Mouse (Mus musculus): ENCODE data around the gene Otud3.
"Not testable (repeated sequence)": the region's sequence is repeated elsewhere in the genome, so short reads cannot be mapped to it uniquely, and the experiment has no call there.

Gene Otud3

GRCm38 (mm10) chr4:138913797-138914196, at the start of gene Otud3:
Gene Otud3 (minus strand): TSS chr4:138913945.
- peak; percentile 98 for DNase-seq

- no peak for DNase-seq
Observed at GRCm38 (mm10) chr4:138962719-138963118, 49.0 kb upstream of the Otud3 start.

- peak; percentile 63 for DNase-seq
Observed at GRCm38 (mm10) chr4:138959926-138960325, 46.2 kb upstream of the Otud3 start.

GRCm38 (mm10) chr4:138959120-138959519, 45.4 kb upstream of the Otud3 start:
- no peak for DNase-seq

- DNase-seq: no peak
Observed at GRCm38 (mm10) chr4:138958612-138959011, 44.9 kb upstream of the Otud3 start.

- no peak for DNase-seq
Observed at GRCm38 (mm10) chr4:138948257-138948656, 34.5 kb upstream of the Otud3 start.

- DNase-seq: peak; percentile 82
Observed at GRCm38 (mm10) chr4:138943730-138944129, 30.0 kb upstream of the Otud3 start.

- no peak for DNase-seq
Observed at GRCm38 (mm10) chr4:138941966-138942365, 28.2 kb upstream of the Otud3 start.

- peak; percentile 20 for DNase-seq
Observed at GRCm38 (mm10) chr4:138941401-138941800, 27.7 kb upstream of the Otud3 start.

- no peak for DNase-seq
Observed at GRCm38 (mm10) chr4:138939481-138939880, 25.7 kb upstream of the Otud3 start.

- DNase-seq: no peak
Observed at GRCm38 (mm10) chr4:138938495-138939269, 24.9 kb upstream of the Otud3 start.

- no peak for DNase-seq
Observed at GRCm38 (mm10) chr4:138934456-138935145, 20.9 kb upstream of the Otud3 start.

GRCm38 (mm10) chr4:138933862-138934261, 20.1 kb upstream of the Otud3 start:
- no peak for DNase-seq

- no peak for DNase-seq
Observed at GRCm38 (mm10) chr4:138925561-138925960, 11.8 kb upstream of the Otud3 start.

- peak; percentile 98 for DNase-seq
Observed at GRCm38 (mm10) chr4:138922131-138922459, 8.3 kb upstream of the Otud3 start.

- no peak for DNase-seq
Observed at GRCm38 (mm10) chr4:138921254-138922130, 7.7 kb upstream of the Otud3 start.

GRCm38 (mm10) chr4:138917282-138917681, 3.5 kb upstream of the Otud3 start:
- no peak for DNase-seq

GRCm38 (mm10) chr4:138913141-138913787, 481 bp downstream of the Otud3 start:
- DNase-seq: no peak

GRCm38 (mm10) chr4:138905624-138906337, 8.0 kb downstream of the Otud3 start:
- no peak for DNase-seq

- DNase-seq: no peak
Observed at GRCm38 (mm10) chr4:138899361-138899760, 14.4 kb downstream of the Otud3 start.

GRCm38 (mm10) chr4:138893789-138894188, 20.0 kb downstream of the Otud3 start:
- not testable (repeated sequence) for DNase-seq

- DNase-seq: no peak
Observed at GRCm38 (mm10) chr4:138892655-138893054, 21.1 kb downstream of the Otud3 start.
